Mouse (Mus musculus) erythroblast, embryonic 14.5 days (primary cell): ENCODE measurements around the gene Ugcg. TPM values are rescaled to one million over a fixed set of nuclear protein-coding genes. Genes with fewer than 3 reads are reported as not detected.

Experiments
- H3K27me3 ChIP-seq: 2 replicates; pipeline ENCODE4 v1.6.1; 2012; ENCODE audit warnings: inconsistent platforms; ENCODE audit not compliant: control insufficient read depth
- H3K36me3 ChIP-seq: 2 replicates; pipeline ENCODE4 v1.6.1; 2012; ENCODE audit warnings: mild to moderate bottlenecking, inconsistent platforms; ENCODE audit not compliant: control insufficient read depth
- H3K4me1 ChIP-seq: 2 replicates; pipeline ENCODE4 v1.6.1; 2012; ENCODE audit warnings: inconsistent platforms; ENCODE audit not compliant: control insufficient read depth
- H3K4me3 ChIP-seq: replicated peaks from 2 replicates; pipeline ENCODE3; 2012; ENCODE audit warnings: moderate library complexity, mild to moderate bottlenecking, inconsistent platforms
- H3K9me3 ChIP-seq: 2 replicates; pipeline ENCODE4 v1.6.1; 2012; ENCODE audit warnings: low read length, inconsistent platforms, mixed read lengths; ENCODE audit not compliant: control insufficient read depth
- GATA1 ChIP-seq: IDR thresholded peaks from 2 replicates; pipeline ENCODE4 v1.6.1; 2012; ENCODE audit warnings: low read length, inconsistent platforms, mixed read lengths
- TAL1 ChIP-seq: IDR thresholded peaks from 3 replicates; pipeline ENCODE4 v1.6.1; 2012; ENCODE audit warnings: low read length, inconsistent platforms, mixed read lengths
- polyA plus RNA-seq: library from polyadenylated mRNA; stranded (reverse); fragments of >175 nt; gene quantifications from 2 replicates; pipeline ENCODE4 v1.2.3, GENCODE M21; 2012

Ugcg gene
- polyA plus RNA-seq, 1 experiment = 0.57 TPM

DNA sequence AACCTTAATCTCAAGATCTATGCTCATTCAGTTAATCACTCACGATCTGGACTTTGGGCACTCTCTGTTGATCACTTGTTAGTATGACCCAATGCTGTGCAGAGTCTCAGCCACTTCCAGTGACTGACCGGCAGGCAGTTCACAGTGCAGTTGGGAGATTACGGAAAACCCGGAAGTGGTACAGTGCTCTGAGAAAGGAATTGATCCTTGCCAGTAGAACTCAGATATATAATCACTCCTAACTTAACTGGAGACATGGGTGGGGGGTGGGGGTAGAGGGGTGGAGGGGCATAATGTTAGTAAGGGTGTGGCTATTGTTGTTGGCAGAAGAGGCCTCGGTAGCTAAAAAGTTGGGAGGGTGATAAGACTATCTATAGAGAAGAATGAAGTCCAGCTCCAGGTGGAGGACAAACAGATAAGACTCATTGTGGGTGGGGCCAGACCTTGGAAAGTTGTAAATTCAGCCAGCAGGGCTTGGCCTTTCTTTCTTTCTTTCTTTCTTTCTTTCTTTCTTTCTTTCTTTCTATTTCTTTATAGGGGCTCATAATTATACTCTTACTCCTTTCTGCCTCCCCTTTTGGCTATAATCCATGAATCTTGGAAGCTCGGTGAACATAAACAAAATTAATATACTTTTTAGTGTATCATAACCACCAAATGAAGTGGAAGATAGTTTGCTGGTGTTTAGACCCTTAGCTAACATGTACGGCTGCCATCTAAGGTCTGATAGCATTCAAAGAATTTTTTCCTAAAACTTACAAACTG, 55.9 kb downstream of the Ugcg start:
- Histone ChIP-seq H3K4me1 (peaks cover 72% of the 10 kb centered on the region), H3K4me3 (peak overlapping the region; percentile 24), H3K27me3 (no peaks in the 10 kb centered on the region), H3K36me3 (no peaks in the 10 kb centered on the region; the same call in 1 of the 2 replicates), H3K9me3 (no peaks in the 10 kb centered on the region)
- TF ChIP-seq TAL1 (no peak), GATA1 (no peak; the same call in 1 of the 2 replicates)

DNA sequence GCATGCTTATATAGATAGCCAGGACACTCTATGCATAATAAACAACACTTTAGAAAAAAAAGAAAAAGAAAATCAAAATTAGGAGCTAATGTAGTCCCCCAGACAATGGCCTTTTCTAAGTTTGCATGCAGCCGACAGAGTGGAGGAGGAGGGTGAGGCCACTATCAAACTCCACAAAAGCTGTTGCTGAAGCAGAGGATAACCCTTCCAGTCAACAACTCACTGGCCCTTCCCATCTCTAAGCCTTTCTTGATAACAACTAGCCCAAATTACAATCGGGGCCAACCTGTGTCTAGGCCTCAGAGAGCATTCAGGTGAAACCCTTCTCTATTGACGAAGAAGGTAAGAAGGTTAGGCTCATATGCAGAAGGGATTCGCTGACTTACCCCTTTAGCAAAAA, 56.7 kb downstream of the Ugcg start:
- Histone ChIP-seq H3K27me3 (no peaks in the 10 kb centered on the region), H3K9me3 (no peaks in the 10 kb centered on the region), H3K4me3 (no peak overlapping the region), H3K4me1 (peaks cover 67% of the 10 kb centered on the region), H3K36me3 (no peaks in the 10 kb centered on the region; the same call in 1 of the 2 replicates)
- TF ChIP-seq GATA1 (no peak), TAL1 (no peak)

DNA sequence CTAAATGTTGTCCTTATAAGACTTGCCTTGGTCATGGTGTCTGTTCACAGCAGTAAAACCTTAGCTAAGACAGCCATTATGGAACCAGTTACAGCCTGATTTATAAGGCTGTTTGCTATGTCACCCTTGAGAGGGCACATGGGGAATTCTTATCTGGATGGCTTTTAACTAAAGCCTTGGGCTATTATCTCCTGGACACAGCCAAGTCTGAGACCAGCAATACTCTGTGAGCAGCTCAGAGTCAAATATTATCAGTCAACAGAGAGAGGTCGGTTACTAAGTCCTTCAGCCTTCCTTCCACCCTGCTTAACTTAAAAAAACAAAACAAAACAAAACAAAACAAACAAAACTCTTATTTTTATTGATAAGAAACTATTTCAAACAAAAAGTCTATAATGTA, 58.5 kb downstream of the Ugcg start:
- Histone ChIP-seq H3K27me3 (no peaks in the 10 kb centered on the region), H3K4me1 (peaks cover 81% of the 10 kb centered on the region), H3K36me3 (no peaks in the 10 kb centered on the region; the same call in 1 of the 2 replicates), H3K9me3 (no peaks in the 10 kb centered on the region), H3K4me3 (no peak overlapping the region)
- TF ChIP-seq TAL1 (peak; percentile 47; the same call in 2 of the 3 replicates), GATA1 (peak; percentile 69)

DNA sequence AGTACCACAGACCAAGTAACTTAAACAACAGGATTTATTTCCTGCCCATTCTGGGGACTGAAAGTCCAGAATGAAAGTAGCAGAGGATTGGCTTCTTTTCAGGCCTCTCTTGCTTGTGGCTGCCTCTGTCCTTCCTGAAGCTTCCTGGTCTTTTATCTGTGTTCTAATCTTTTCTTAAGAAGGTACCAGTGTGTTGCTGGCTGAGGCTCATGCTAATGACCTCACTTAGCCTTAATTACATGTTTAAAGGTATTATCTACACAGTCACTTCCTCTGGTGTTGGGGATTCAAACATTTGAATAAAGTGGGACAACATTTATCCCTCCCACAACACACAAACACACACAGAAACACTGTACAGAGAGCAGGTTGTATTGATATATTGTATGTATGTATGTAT, 59.0 kb downstream of the Ugcg start:
- H3K4me3 ChIP-seq = no peak overlapping the region

DNA sequence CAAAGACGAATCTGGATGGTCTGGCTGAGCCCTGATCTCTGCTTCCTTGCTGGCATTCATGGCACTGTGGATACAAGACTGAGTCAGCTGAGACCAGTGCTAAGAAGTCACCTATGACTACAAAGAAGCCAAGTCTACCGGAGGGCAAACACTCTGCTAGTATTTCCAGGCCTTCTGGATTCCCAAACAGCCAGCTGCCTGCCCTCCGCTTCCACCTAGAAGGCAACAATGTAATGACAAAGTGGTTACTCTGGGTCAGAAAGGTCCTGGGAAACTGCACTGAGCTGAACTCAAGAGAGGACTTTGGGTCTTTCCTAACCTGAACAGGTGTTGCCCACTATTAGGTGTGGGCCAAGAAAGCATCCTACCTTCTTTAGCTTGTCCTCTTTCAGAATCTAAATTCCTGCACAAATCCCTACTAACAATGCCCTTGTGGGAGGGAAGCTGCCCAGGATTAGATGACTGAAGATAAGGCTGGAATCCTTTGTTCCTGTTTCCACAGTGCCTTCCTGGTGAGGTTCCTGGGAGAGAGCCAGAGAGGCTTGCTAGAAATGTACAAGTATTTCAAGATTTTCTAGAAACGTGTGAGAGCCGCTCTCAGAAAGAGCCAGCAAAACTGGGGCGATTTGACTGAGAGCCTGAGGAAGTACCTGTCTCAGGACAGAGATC, 63.5 kb downstream of the Ugcg start:
- H3K4me3 ChIP-seq = no peak overlapping the region
- no peaks in the 10 kb centered on the region for H3K27me3 ChIP-seq
- H3K36me3 ChIP-seq = no peaks in the 10 kb centered on the region
- H3K9me3 ChIP-seq = no peaks in the 10 kb centered on the region
- TF ChIP-seq TAL1 = no peak
- no peak for TF ChIP-seq GATA1
- peaks cover 53% of the 10 kb centered on the region for H3K4me1 ChIP-seq

More for the DNA sequence above, 59.0 kb downstream of the Ugcg start:
- no peak for TF ChIP-seq GATA1
- no peak for TF ChIP-seq TAL1
- H3K9me3 ChIP-seq = no peaks in the 10 kb centered on the region
- H3K27me3 ChIP-seq = no peaks in the 10 kb centered on the region
- H3K4me1 ChIP-seq = peaks cover 86% of the 10 kb centered on the region
- H3K36me3 ChIP-seq = no peaks in the 10 kb centered on the region; the same call in 1 of the 2 replicates

DNA sequence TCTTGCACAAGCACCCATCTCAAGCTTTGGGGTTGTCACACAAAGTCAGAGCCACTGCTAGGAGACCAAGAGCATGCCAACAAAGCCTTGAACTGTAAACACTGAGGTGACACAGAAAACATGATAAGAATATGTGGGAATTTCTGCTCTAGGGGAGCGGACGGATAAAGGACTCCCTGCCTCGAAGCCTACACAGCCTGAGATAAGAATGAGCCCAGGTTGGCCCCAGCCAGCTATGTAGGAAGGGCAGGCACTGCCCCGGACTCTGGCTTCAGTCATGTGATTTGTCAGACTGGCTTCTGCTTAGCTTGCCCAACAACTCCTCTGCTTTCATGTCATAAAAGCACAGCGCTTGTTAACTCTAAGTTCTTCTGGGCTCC, 64.0 kb downstream of the Ugcg start:
- Histone ChIP-seq H3K4me1 (peaks cover 51% of the 10 kb centered on the region), H3K9me3 (no peaks in the 10 kb centered on the region), H3K4me3 (no peak overlapping the region), H3K36me3 (no peaks in the 10 kb centered on the region), H3K27me3 (no peaks in the 10 kb centered on the region)
- TF ChIP-seq GATA1 (no peak), TAL1 (no peak)

DNA sequence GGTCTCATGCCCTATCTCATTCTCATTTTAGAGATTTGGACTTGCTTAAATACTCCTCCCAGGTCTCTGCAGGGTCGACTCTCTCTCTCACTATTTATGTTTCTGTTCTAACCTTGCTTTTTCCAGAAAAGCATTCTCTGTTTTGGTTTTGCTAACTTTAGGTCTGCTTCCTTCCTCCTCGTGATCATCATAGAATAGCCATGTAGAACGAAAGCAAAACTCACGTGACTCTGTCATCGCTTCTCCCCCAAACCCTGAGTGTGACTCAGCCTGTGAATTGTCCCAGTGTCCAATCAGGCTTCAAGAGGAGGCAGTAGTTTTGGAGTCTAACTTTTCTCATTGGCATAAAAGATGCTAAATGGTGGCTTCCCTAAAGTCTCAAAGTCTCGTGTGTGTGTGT, 65.3 kb downstream of the Ugcg start:
- no peaks in the 10 kb centered on the region for H3K9me3 ChIP-seq
- no peak overlapping the region for H3K4me3 ChIP-seq
- H3K4me1 ChIP-seq = peaks cover 51% of the 10 kb centered on the region
- no peak for TF ChIP-seq TAL1
- TF ChIP-seq GATA1 = no peak
- H3K36me3 ChIP-seq = no peaks in the 10 kb centered on the region
- H3K27me3 ChIP-seq = no peaks in the 10 kb centered on the region

DNA sequence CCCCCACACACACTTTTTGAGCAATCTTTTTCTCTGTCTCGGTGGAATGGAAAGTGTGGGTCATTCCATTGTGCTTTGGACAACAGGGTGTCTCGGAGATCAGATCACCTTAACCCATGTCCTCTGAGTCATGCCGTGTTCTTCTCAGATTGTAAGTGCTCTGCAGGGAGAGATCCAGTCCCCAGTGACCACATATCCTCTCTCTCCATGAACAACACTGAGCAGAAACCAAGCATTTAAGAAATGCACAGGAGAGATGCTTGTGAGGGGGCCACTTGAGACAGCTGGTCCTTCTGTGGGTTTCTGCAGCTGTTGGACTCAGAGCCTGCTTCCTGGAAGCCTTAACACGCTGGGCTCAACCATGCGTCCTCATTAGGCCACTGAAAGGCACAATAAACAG, 66.9 kb downstream of the Ugcg start:
- H3K4me1 ChIP-seq = peaks cover 56% of the 10 kb centered on the region
- H3K4me3 ChIP-seq = no peak overlapping the region
- no peaks in the 10 kb centered on the region for H3K27me3 ChIP-seq
- H3K36me3 ChIP-seq = no peaks in the 10 kb centered on the region
- H3K9me3 ChIP-seq = no peaks in the 10 kb centered on the region
- TF ChIP-seq TAL1 = no peak
- no peak for TF ChIP-seq GATA1

DNA sequence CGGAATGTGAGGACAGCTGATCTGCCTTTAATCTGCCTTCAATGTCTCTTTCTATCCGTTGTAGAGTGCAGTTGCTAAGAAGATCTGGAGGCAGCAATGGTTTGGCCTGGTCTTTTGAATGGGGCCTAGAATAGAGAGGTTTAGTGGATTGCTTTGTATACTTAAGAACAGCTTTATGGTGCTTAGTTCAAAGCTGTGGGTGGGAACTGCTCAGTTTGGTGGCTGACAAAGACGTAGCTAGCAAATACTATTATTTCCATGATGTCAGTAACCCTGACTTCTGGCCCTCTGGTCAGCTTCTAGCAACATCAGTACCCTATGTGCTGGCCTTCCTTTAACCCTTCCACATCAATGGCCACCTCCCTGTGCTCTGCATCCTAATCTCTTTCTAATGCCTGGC, 68.8 kb downstream of the Ugcg start:
- Histone ChIP-seq H3K4me3 (no peak overlapping the region), H3K9me3 (no peaks in the 10 kb centered on the region), H3K36me3 (no peaks in the 10 kb centered on the region), H3K27me3 (no peaks in the 10 kb centered on the region), H3K4me1 (peaks cover 51% of the 10 kb centered on the region)
- TF ChIP-seq TAL1 (no peak), GATA1 (no peak)
